Mouse (Mus musculus) hindbrain, embryonic 15.5 days (tissue): ENCODE data around the gene Prkn. TPM values are rescaled to one million over a fixed set of nuclear protein-coding genes. Genes with fewer than 3 reads are reported as not detected.

Experiments
- ATAC-seq: fragments of 200-750 bp; cut with Nextera tagmentation; 2 replicates; pipeline ENCODE4 v1.8.0; 2017; ENCODE audit warnings: low read depth, moderate number of reproducible peaks, moderate TSS enrichment; ENCODE audit not compliant: low FRiP score
- H3K27ac ChIP-seq: fragments of 300-500 bp; sonication (generic); replicated peaks from 2 replicates; pipeline ENCODE4 v1.5.1; 2015; ENCODE audit warnings: mild to moderate bottlenecking, inconsistent platforms
- H3K27me3 ChIP-seq: fragments of 300-500 bp; sonication (generic); 2 replicates; pipeline ENCODE4 v1.6.1; 2015; ENCODE audit warnings: control low read depth, inconsistent platforms
- H3K36me3 ChIP-seq: fragments of 300-500 bp; sonication (generic); 2 replicates; pipeline ENCODE4 v1.6.1; 2015; ENCODE audit warnings: control low read depth, inconsistent platforms
- H3K4me1 ChIP-seq: fragments of 300-500 bp; sonication (generic); replicated peaks from 2 replicates; pipeline ENCODE4 v1.6.1; 2015; ENCODE audit warnings: control low read depth, inconsistent platforms
- H3K4me2 ChIP-seq: fragments of 300-500 bp; sonication (generic); 2 replicates; pipeline ENCODE4 v1.6.1; 2015; ENCODE audit warnings: moderate library complexity, mild to moderate bottlenecking, inconsistent platforms
- H3K4me3 ChIP-seq: fragments of 300-500 bp; sonication (generic); 2 replicates; pipeline ENCODE4 v1.5.1; 2015; ENCODE audit warnings: mild to moderate bottlenecking, inconsistent platforms
- H3K9ac ChIP-seq: fragments of 300-500 bp; sonication (generic); 2 replicates; pipeline ENCODE4 v1.6.1; 2015; ENCODE audit warnings: inconsistent platforms
- H3K9me3 ChIP-seq: fragments of 300-500 bp; sonication (generic); 2 replicates; pipeline ENCODE4 v1.6.1; 2016; ENCODE audit warnings: control low read depth, inconsistent platforms
- WGBS: fragments of 180-500 bp; shearing (Covaris S2); methylation state at CpG from one replicate; pipeline ENCODE4 v1.1.7; 2015; 5-methylcytosine and 5-hydroxymethylcytosine counted together
- polyA plus RNA-seq: library from polyadenylated mRNA; unstranded; fragments of >200 nt; fragmentation: Nextera tagmentation; extraction: Ambion mirVana; gene quantifications from 2 replicates; pipeline ENCODE4 v1.2.1, GENCODE M21; 2015

Gene Prkn
- polyA plus RNA-seq, 1 experiment from 2014 or later: 4.3 TPM

- Histone ChIP-seq H3K4me1 (no peaks in the 10 kb centered on the region), H3K9me3 (0 out of 2 replicates have a peak, but pooled peaks cover 4% of the 10 kb centered on the region), H3K36me3 (no peaks in the 10 kb centered on the region), H3K27me3 (no peaks in the 10 kb centered on the region), H3K4me3 (no peak overlapping the region), H3K4me2 (no peak overlapping the region), H3K27ac (no peak overlapping the region), H3K9ac (no peak overlapping the region)
- no peak for ATAC-seq
- 49% methylated on average over 3 of the region's 3 CpGs for WGBS
Observed at GRCm38 (mm10) chr17:12021326-12021725, 1181.1 kb downstream of the Prkn start.

- no peak for ATAC-seq
- 71% methylated on average over 5 of the region's 5 CpGs for whole genome bisulfite sequencing
- Histone ChIP-seq H3K27ac (no peak overlapping the region), H3K9me3 (no peaks in the 10 kb centered on the region), H3K4me3 (no peak overlapping the region), H3K4me2 (peak overlapping the region; percentile 43), H3K36me3 (no peaks in the 10 kb centered on the region), H3K9ac (no peak overlapping the region), H3K27me3 (no peaks in the 10 kb centered on the region), H3K4me1 (peaks cover 23% of the 10 kb centered on the region)
Observed at GRCm38 (mm10) chr17:12029362-12029761, 1189.2 kb downstream of the Prkn start.

DNA sequence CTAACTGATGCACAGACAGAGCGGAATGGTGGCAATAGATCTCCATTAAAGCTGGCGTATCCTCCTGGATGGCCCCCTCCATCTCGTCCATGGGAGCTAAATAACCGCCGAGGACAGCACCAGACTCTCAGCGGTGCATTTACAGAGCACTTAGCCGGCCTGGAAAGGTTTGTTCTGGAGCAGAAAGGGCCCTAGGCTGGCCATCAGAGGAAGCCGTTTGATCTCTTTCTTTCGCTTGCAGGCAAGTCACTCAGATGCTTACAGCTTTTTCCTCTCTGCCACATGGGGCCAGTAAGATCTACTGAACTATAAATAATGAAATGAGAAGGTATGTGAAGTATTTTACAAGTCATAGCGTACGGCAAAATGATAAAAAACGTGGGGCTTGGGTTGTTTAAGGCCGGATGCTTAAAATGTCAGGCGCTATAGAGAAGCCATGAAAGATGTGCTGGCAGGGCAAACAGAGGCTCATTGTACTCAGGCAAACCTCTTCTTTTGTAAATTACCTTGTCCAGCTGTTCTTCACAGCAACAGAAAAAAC lies 1189.8 kb downstream of the Prkn start:
- 0 out of 2 replicates have a peak overlapping the region, but pooled peaks have one; percentile 5 for H3K4me3 ChIP-seq
- 12% methylated on average over 14 of the region's 14 CpGs for WGBS
- H3K27me3 ChIP-seq: no peaks in the 10 kb centered on the region
- H3K4me1 ChIP-seq: peaks cover 23% of the 10 kb centered on the region
- H3K27ac ChIP-seq: peak overlapping the region; percentile 43
- peak; percentile 40; the same call in 1 of the 2 replicates for ATAC-seq
- H3K9me3 ChIP-seq: no peaks in the 10 kb centered on the region
- no peak overlapping the region for H3K9ac ChIP-seq
- H3K36me3 ChIP-seq: no peaks in the 10 kb centered on the region
- peak overlapping the region; percentile 43 for H3K4me2 ChIP-seq

- Histone ChIP-seq H3K27me3 (no peaks in the 10 kb centered on the region), H3K36me3 (no peaks in the 10 kb centered on the region), H3K4me1 (peaks cover 23% of the 10 kb centered on the region), H3K4me2 (peak overlapping the region; percentile 43), H3K9ac (no peak overlapping the region), H3K27ac (peak overlapping the region; percentile 43), H3K4me3 (no peak overlapping the region), H3K9me3 (no peaks in the 10 kb centered on the region)
- WGBS: 9% methylated on average over 11 of the region's 11 CpGs
- ATAC-seq: no peak
Observed at GRCm38 (mm10) chr17:12030556-12031160, 1190.5 kb downstream of the Prkn start.

- Histone ChIP-seq H3K4me1 (peaks cover 23% of the 10 kb centered on the region), H3K27ac (no peak overlapping the region), H3K4me2 (peak overlapping the region; percentile 26), H3K9me3 (no peaks in the 10 kb centered on the region), H3K4me3 (no peak overlapping the region), H3K27me3 (no peaks in the 10 kb centered on the region), H3K9ac (no peak overlapping the region), H3K36me3 (no peaks in the 10 kb centered on the region)
- ATAC-seq: peak; percentile 69
- under 1% methylated on average over 10 of the region's 10 CpGs for WGBS
Observed at GRCm38 (mm10) chr17:12031203-12031942, 1191.2 kb downstream of the Prkn start.

- no peak overlapping the region for H3K4me3 ChIP-seq
- no peaks in the 10 kb centered on the region for H3K27me3 ChIP-seq
- H3K9ac ChIP-seq: no peak overlapping the region
- no peak overlapping the region for H3K4me2 ChIP-seq
- ATAC-seq: no peak
- no peak overlapping the region for H3K27ac ChIP-seq
- no peaks in the 10 kb centered on the region for H3K9me3 ChIP-seq
- WGBS: 65% methylated on average over 10 of the region's 10 CpGs
- peaks cover 23% of the 10 kb centered on the region for H3K4me1 ChIP-seq
- H3K36me3 ChIP-seq: no peaks in the 10 kb centered on the region
Observed at GRCm38 (mm10) chr17:12032014-12032791, 1192.0 kb downstream of the Prkn start.

DNA sequence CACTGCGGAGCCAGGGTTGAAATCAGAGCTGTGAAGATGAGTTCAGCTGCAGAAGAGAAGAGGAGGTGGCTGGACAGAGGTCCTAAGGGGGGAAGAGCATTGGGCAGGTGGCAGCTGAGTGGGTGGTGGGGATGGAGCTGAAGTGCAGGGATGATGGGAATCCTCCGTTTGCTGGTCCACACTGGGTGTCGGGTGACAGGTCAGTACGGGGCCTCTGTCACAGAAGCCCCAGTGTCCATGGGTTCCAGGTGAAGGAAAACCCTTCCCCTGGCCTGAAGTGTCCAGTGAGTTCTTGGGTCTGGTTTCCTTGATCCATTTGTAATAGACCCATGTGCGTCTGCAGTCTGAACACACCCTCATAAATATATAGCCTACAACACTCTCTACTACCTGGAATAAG lies 1195.2 kb downstream of the Prkn start:
- H3K36me3 ChIP-seq: no peaks in the 10 kb centered on the region
- no peaks in the 10 kb centered on the region for H3K9me3 ChIP-seq
- 59% methylated on average over 5 of the region's 5 CpGs for WGBS
- H3K4me1 ChIP-seq: peaks cover 13% of the 10 kb centered on the region
- no peak overlapping the region for H3K4me3 ChIP-seq
- no peak overlapping the region for H3K4me2 ChIP-seq
- no peak overlapping the region for H3K9ac ChIP-seq
- H3K27me3 ChIP-seq: no peaks in the 10 kb centered on the region
- H3K27ac ChIP-seq: no peak overlapping the region
- no peak for ATAC-seq

- no peak overlapping the region for H3K4me2 ChIP-seq
- H3K9me3 ChIP-seq: no peaks in the 10 kb centered on the region
- ATAC-seq: peak; percentile 38; the same call in 1 of the 2 replicates
- peaks cover 6% of the 10 kb centered on the region for H3K4me1 ChIP-seq
- no peaks in the 10 kb centered on the region for H3K27me3 ChIP-seq
- no peaks in the 10 kb centered on the region for H3K36me3 ChIP-seq
- no peak overlapping the region for H3K9ac ChIP-seq
- H3K4me3 ChIP-seq: no peak overlapping the region
- WGBS: 48% methylated on average over 6 of the region's 6 CpGs
- no peak overlapping the region for H3K27ac ChIP-seq
Observed at GRCm38 (mm10) chr17:12036205-12036604, 1196.0 kb downstream of the Prkn start.

- H3K9me3 ChIP-seq: no peaks in the 10 kb centered on the region
- H3K36me3 ChIP-seq: no peaks in the 10 kb centered on the region
- no peak overlapping the region for H3K4me3 ChIP-seq
- ATAC-seq: no peak
- H3K27me3 ChIP-seq: no peaks in the 10 kb centered on the region
- H3K9ac ChIP-seq: no peak overlapping the region
- no peak overlapping the region for H3K4me2 ChIP-seq
- WGBS: 86% methylated on average over 5 of the region's 5 CpGs
- no peaks in the 10 kb centered on the region for H3K4me1 ChIP-seq
- H3K27ac ChIP-seq: no peak overlapping the region
Observed at GRCm38 (mm10) chr17:12037065-12037464, 1196.9 kb downstream of the Prkn start.

GRCm38 (mm10) chr17:12037574-12037973 lies 1197.4 kb downstream of the Prkn start:
- no peak for ATAC-seq
- no peak overlapping the region for H3K9ac ChIP-seq
- no peak overlapping the region for H3K4me3 ChIP-seq
- 97% methylated on average over 2 of the region's 2 CpGs for WGBS
- H3K4me2 ChIP-seq: no peak overlapping the region
- H3K4me1 ChIP-seq: no peaks in the 10 kb centered on the region
- no peaks in the 10 kb centered on the region for H3K36me3 ChIP-seq
- H3K9me3 ChIP-seq: no peaks in the 10 kb centered on the region
- H3K27ac ChIP-seq: no peak overlapping the region
- H3K27me3 ChIP-seq: no peaks in the 10 kb centered on the region

GRCm38 (mm10) chr17:12038499-12038898 lies 1198.3 kb downstream of the Prkn start:
- H3K27me3 ChIP-seq: no peaks in the 10 kb centered on the region
- no peak overlapping the region for H3K9ac ChIP-seq
- H3K4me2 ChIP-seq: no peak overlapping the region
- no peaks in the 10 kb centered on the region for H3K9me3 ChIP-seq
- H3K27ac ChIP-seq: no peak overlapping the region
- H3K4me1 ChIP-seq: no peaks in the 10 kb centered on the region
- 73% methylated on average over 6 of the region's 6 CpGs for WGBS
- no peak for ATAC-seq
- no peaks in the 10 kb centered on the region for H3K36me3 ChIP-seq
- no peak overlapping the region for H3K4me3 ChIP-seq

- WGBS: 3% methylated on average over 9 of the region's 9 CpGs
- ATAC-seq: no peak
- no peaks in the 10 kb centered on the region for H3K27me3 ChIP-seq
- H3K9me3 ChIP-seq: no peaks in the 10 kb centered on the region
- no peak overlapping the region for H3K9ac ChIP-seq
- no peaks in the 10 kb centered on the region for H3K4me1 ChIP-seq
- no peaks in the 10 kb centered on the region for H3K36me3 ChIP-seq
- no peak overlapping the region for H3K4me2 ChIP-seq
- H3K27ac ChIP-seq: no peak overlapping the region
- H3K4me3 ChIP-seq: no peak overlapping the region
Observed at GRCm38 (mm10) chr17:12039188-12039587, 1199.0 kb downstream of the Prkn start.
